Mouse (Mus musculus) stomach, postnatal 0 days (tissue): ENCODE data around the gene Mterf1a. TPM values are rescaled to one million over a fixed set of nuclear protein-coding genes. Genes with fewer than 3 reads are reported as not detected.
"Not testable (repeated sequence)": the region's sequence is repeated elsewhere in the genome, so short reads cannot be mapped to it uniquely, and the experiment has no call there.

Experiments
- ATAC-seq: fragments of 200-750 bp; cut with Nextera tagmentation; 2 replicates; pipeline ENCODE4 v1.8.0; 2017; ENCODE audit not compliant: low FRiP score, low TSS enrichment
- DNase-seq: peaks from one replicate; pipeline ENCODE4 v3.0.0-alpha.2; 2016; ENCODE audit warnings: low spot score
- H3K27ac ChIP-seq: fragments of 300-500 bp; sonication (generic); replicated peaks from 2 replicates; pipeline ENCODE4 v1.5.1; 2014; ENCODE audit warnings: mild to moderate bottlenecking, control low read depth
- H3K27me3 ChIP-seq: fragments of 300-500 bp; sonication (generic); 2 replicates; pipeline ENCODE4 v1.6.1; 2014; ENCODE audit warnings: low read length; ENCODE audit not compliant: control insufficient read depth, insufficient read depth
- H3K36me3 ChIP-seq: fragments of 300-500 bp; sonication (generic); 2 replicates; pipeline ENCODE4 v1.6.1; 2014; ENCODE audit warnings: low read length, mixed read lengths; ENCODE audit not compliant: control insufficient read depth, insufficient read depth
- H3K4me1 ChIP-seq: fragments of 300-500 bp; sonication (generic); replicated peaks from 2 replicates; pipeline ENCODE4 v1.6.1; 2014; ENCODE audit warnings: antibody characterized with exemption; ENCODE audit not compliant: control insufficient read depth, insufficient read depth
- H3K4me2 ChIP-seq: fragments of 300-500 bp; sonication (generic); replicated peaks from 2 replicates; pipeline ENCODE4 v1.6.1; 2014; ENCODE audit warnings: low read depth, mild to moderate bottlenecking, control low read depth, moderate library complexity
- H3K4me3 ChIP-seq: fragments of 300-500 bp; sonication (generic); 2 replicates; pipeline ENCODE4 v1.5.1; 2014; ENCODE audit warnings: low read depth, low read length, control low read depth
- H3K9ac ChIP-seq: fragments of 300-500 bp; sonication (generic); 2 replicates; pipeline ENCODE4 v1.6.1; 2014; ENCODE audit warnings: mild to moderate bottlenecking, low read length, control low read depth, mixed read lengths
- H3K9me3 ChIP-seq: fragments of 300-500 bp; sonication (generic); 2 replicates; pipeline ENCODE4 v1.6.1; 2016; ENCODE audit warnings: low read length; ENCODE audit not compliant: control insufficient read depth
- CTCF ChIP-seq: IDR thresholded peaks from 2 replicates; pipeline ENCODE4 v1.5.1; 2016; ENCODE audit warnings: antibody characterized with exemption, low read depth, mild to moderate bottlenecking, moderate library complexity
- EP300 ChIP-seq: optimal IDR thresholded peaks from 2 replicates; pipeline ENCODE3; 2016; ENCODE audit warnings: antibody characterized with exemption
- WGBS: fragments of 180-500 bp; shearing (Covaris S2); extraction: QIAGEN DNeasy Blood & Tissue Kit; methylation state at CpG from one replicate; pipeline ENCODE4 v1.1.7; 2014; 5-methylcytosine and 5-hydroxymethylcytosine counted together
- polyA plus RNA-seq: library from polyadenylated mRNA; unstranded; fragments of >200 nt; fragmentation: Nextera tagmentation; extraction: Ambion mirVana; gene quantifications from 2 replicates; pipeline ENCODE4 v1.2.1, GENCODE M21; 2015

Gene Mterf1a
- polyA plus RNA-seq, 1 experiment from 2014 or later: 4.1 TPM

DNA sequence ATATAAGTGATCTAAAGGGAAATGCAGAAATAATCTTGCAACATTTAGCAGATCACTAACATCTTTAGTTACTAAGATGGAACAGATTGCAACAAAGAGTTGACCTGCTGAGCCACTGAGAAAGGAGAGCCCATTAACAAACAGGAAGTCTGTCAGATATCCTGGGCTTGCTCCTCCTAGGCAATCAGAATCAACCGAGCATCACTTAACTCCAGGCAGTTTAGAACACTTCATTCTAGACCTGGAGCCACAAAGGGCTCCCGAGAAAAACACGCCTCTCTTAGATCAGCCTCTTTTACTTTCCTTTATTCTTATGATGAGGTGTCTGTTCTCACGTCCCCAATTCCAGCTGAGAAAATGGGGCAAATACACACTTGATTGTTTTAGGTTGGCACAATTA lies 32.9 kb upstream of the Mterf1a start:
- WGBS: 51% methylated on average over 4 of the region's 4 CpGs

DNA sequence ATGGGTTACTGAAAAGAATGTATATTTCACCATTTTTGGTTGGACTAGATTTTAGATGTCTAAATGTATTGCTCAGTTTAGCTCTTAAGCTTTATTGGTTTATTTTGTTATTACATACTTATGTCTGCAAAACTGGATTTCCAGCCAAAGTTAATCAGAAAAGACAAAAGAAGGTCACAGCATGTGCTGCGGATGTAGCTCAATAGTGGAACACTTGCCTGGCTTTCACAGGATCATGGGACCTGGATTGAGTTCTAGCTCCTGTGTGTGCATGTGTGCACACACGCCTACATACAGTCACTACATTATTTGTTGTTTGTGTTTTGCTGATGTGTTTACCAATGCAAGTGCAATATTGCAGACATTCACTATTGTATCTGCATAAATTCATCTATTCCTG lies 28.6 kb upstream of the Mterf1a start:
- WGBS: 81% methylated on average over 2 of the region's 2 CpGs
- H3K27me3 ChIP-seq: no peaks in the 10 kb centered on the region
- DNase-seq: no peak
- H3K4me2 ChIP-seq: no peak overlapping the region
- H3K9ac ChIP-seq: no peak overlapping the region
- TF ChIP-seq CTCF (no peak), EP300 (no peak)
- no peaks in the 10 kb centered on the region for H3K36me3 ChIP-seq
- no peak for ATAC-seq
- H3K4me3 ChIP-seq: no peak overlapping the region
- no peak overlapping the region for H3K27ac ChIP-seq
- H3K9me3 ChIP-seq: no peaks in the 10 kb centered on the region
- H3K4me1 ChIP-seq: no peaks in the 10 kb centered on the region

More for the DNA sequence above, 32.9 kb upstream of the Mterf1a start:
- Histone ChIP-seq H3K4me2 (no peak overlapping the region), H3K4me1 (no peaks in the 10 kb centered on the region), H3K9ac (no peak overlapping the region), H3K4me3 (no peak overlapping the region), H3K36me3 (no peaks in the 10 kb centered on the region), H3K27ac (no peak overlapping the region), H3K27me3 (no peaks in the 10 kb centered on the region), H3K9me3 (no peaks in the 10 kb centered on the region)
- no peak for ATAC-seq
- TF ChIP-seq EP300 (no peak), CTCF (no peak)
- no peak for DNase-seq

DNA sequence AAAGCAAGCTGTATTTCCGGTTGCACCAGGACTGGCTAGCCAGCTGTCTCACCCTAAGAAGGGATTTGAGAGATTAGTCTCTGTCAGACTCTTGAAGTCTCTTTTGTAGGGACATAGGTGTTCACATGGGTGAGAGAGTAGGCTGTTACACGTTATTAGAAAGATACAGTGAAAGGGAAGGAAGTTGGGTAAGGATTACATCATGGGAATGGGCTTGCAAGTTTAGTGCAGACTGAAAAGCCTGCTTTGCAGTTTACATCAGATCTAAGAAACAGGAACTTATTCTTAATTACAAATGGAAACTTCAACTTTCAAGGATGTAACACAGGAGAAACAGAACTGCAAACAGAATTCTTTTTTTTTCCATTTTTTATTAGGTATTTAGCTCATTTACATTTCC lies 11.7 kb upstream of the Mterf1a start:
- H3K4me3 ChIP-seq: no peak overlapping the region
- no peak overlapping the region for H3K9ac ChIP-seq
- H3K4me2 ChIP-seq: no peak overlapping the region
- no peaks in the 10 kb centered on the region for H3K27me3 ChIP-seq
- TF ChIP-seq CTCF: no peak
- DNase-seq: no peak
- 60% methylated on average over 2 of the region's 2 CpGs for WGBS
- no peak overlapping the region for H3K27ac ChIP-seq
- no peaks in the 10 kb centered on the region for H3K36me3 ChIP-seq
- H3K4me1 ChIP-seq: no peaks in the 10 kb centered on the region
- H3K9me3 ChIP-seq: no peaks in the 10 kb centered on the region
- ATAC-seq: no peak

DNA sequence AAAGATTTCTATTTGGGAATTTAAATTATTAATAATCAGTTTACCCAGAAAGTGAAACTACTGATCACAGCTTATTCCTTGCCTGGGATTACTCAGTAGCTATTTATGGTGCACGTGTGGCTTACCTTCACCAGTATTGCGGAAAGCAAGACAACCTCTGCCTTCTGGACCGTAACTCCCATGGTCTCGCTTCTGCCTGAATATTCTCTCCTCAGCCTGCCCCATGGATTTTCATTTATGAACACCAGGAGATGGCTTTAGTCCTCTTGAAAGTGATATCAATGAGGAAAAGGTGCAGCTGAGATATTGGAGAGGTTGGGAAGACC lies 524 bp upstream of the Mterf1a start:
- not testable (repeated sequence) for H3K36me3 ChIP-seq, H3K4me2 ChIP-seq, H3K27me3 ChIP-seq, DNase-seq, H3K9me3 ChIP-seq, H3K9ac ChIP-seq, H3K4me3 ChIP-seq, H3K4me1 ChIP-seq, ATAC-seq, H3K27ac ChIP-seq
- 94% methylated on average over 4 of the region's 4 CpGs for whole genome bisulfite sequencing

DNA sequence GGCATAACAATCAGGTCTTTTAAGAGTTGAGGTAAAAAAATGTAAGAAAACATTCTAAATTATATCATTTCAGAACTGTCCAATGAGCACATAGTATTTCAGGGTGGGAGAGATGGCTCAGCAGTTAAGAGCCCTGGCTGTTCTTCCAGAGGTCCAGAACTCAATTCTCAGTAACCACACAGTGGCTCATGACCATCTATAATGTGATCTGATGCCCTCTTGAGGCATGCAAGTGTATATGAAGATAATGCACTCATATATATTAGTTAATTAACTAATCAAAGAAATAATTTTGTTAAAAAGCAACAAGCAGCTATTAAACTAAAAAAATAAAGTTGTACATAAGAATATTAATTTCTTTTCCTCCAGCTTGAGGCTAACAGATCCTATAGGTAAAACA lies 4.5 kb downstream of the Mterf1a start:
- Histone ChIP-seq H3K9ac (no peak overlapping the region), H3K27me3 (no peaks in the 10 kb centered on the region), H3K9me3 (no peaks in the 10 kb centered on the region), H3K4me1 (no peaks in the 10 kb centered on the region), H3K4me3 (no peak overlapping the region), H3K27ac (no peak overlapping the region), H3K4me2 (no peak overlapping the region), H3K36me3 (no peaks in the 10 kb centered on the region)
- TF ChIP-seq CTCF: peak; percentile 24; the same call in 1 of the 2 replicates
- TF ChIP-seq EP300: no peak
- DNase-seq (no peak), ATAC-seq (no peak)

DNA sequence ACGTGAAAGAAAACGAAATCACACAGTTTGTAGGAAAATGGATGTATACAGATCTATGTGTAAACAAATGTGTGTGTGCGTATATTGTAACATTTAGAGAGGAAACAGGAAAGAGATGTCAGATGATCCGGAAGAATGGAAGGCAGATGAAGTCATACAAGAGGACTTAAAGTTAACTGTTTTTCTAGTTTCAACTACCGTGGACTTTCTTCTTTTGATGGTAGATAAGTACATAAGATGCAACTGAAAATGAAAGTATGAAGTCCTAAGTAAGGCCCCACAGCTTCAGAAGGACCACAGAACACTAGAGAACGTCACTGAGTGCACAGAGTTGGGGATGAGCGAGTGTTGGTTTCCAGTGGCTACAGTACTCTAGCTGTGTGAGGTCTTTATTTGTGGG lies 6.9 kb downstream of the Mterf1a start:
- H3K9ac ChIP-seq, H3K27me3 ChIP-seq, H3K4me1 ChIP-seq, H3K36me3 ChIP-seq, H3K27ac ChIP-seq, ATAC-seq, H3K4me2 ChIP-seq, H3K4me3 ChIP-seq, H3K9me3 ChIP-seq, DNase-seq: not testable (repeated sequence)
- WGBS: 81% methylated on average over 7 of the region's 7 CpGs

DNA sequence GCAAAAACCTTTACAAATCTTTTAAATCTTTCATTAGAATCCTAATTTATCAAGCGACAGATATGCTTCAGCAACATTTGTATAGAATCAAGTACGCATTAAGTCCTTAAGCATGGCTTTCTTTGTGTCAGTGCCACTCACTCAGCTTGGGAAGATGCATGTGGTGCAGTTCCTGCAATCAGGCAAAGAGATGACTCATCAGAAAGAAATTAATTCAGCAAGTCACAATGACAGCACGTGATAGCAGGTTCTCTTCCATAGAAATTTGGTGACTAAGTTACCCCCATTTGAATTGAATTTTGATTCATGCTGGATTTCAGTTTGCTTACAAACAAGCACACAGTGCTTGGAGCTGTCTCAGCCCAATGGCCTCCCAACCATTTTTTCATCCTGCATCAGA lies 20.2 kb downstream of the Mterf1a start:
- no peaks in the 10 kb centered on the region for H3K36me3 ChIP-seq
- no peaks in the 10 kb centered on the region for H3K9me3 ChIP-seq
- ATAC-seq (no peak), DNase-seq (no peak)
- WGBS: 67% methylated on average over 3 of the region's 3 CpGs
- H3K9ac ChIP-seq: no peak overlapping the region
- no peaks in the 10 kb centered on the region for H3K4me1 ChIP-seq
- no peaks in the 10 kb centered on the region for H3K27me3 ChIP-seq
- no peak overlapping the region for H3K4me3 ChIP-seq
- H3K27ac ChIP-seq: no peak overlapping the region
- TF ChIP-seq EP300 (no peak), CTCF (no peak)
- H3K4me2 ChIP-seq: no peak overlapping the region
